Mouse (Mus musculus): ENCODE results near the gene Cd300lf. TPM values are rescaled to one million over a fixed set of nuclear protein-coding genes. Genes with fewer than 3 reads are reported as not detected.

The Cd300lf gene
- polyA plus RNA-seq, 2 experiments: 0.14 to 0.35 TPM

- DNase-seq (ENCODE audit: low spot score): no peak
- no peak overlapping the region for H3K4me3 ChIP-seq (replicated peaks; ENCODE audit: low read length)
- H3K27me3 ChIP-seq (ENCODE audit: control insufficient read depth, insufficient read depth, low read length): no peaks in the 10 kb centered on the region
- H3K27ac ChIP-seq (replicated peaks; ENCODE audit: low read depth, low read length): no peak overlapping the region
- no peaks in the 10 kb centered on the region for H3K36me3 ChIP-seq (ENCODE audit: control insufficient read depth, insufficient read depth, low read length)
- no peaks in the 10 kb centered on the region for H3K4me1 ChIP-seq (ENCODE audit: control insufficient read depth, insufficient read depth, low read length)
- H3K4me2 ChIP-seq (replicated peaks; ENCODE audit: low read depth, low read length, severe bottlenecking): no peak overlapping the region
- H3K9ac ChIP-seq (ENCODE audit: low read depth, low read length, severe bottlenecking): no peak overlapping the region
- TF ChIP-seq POLR2A (IDR thresholded peaks at IDR 0.05; ENCODE audit: borderline replicate concordance, extremely low read depth, insufficient read depth, insufficient read length): no peak
- no peak for ATAC-seq (ENCODE audit: low FRiP score, low read depth)
- H3K9me3 ChIP-seq (ENCODE audit: control insufficient read depth, low read length): no peaks in the 10 kb centered on the region
- 74% methylated on average over 8 of the region's 8 CpGs for WGBS
Observed at GRCm38 (mm10) chr11:115131768-115132381, 1.9 kb downstream of the Cd300lf start.

- Histone ChIP-seq H3K4me3 (replicated peaks; ENCODE audit: low read length) (no peak overlapping the region), H3K27me3 (ENCODE audit: control insufficient read depth, insufficient read depth, low read length) (no peaks in the 10 kb centered on the region), H3K4me1 (ENCODE audit: control insufficient read depth, insufficient read depth, low read length) (no peaks in the 10 kb centered on the region), H3K4me2 (replicated peaks; ENCODE audit: low read depth, low read length, severe bottlenecking) (no peak overlapping the region), H3K36me3 (ENCODE audit: control insufficient read depth, insufficient read depth, low read length) (no peaks in the 10 kb centered on the region), H3K9ac (ENCODE audit: low read depth, low read length, severe bottlenecking) (no peak overlapping the region), H3K27ac (replicated peaks; ENCODE audit: low read depth, low read length) (no peak overlapping the region), H3K9me3 (ENCODE audit: control insufficient read depth, low read length) (no peaks in the 10 kb centered on the region)
- no peak for DNase-seq (ENCODE audit: low spot score)
- 93% methylated on average over 13 of the region's 13 CpGs for WGBS
- no peak for ATAC-seq (ENCODE audit: low FRiP score, low read depth)
- no peak for TF ChIP-seq POLR2A (IDR thresholded peaks at IDR 0.05; ENCODE audit: borderline replicate concordance, extremely low read depth, insufficient read depth, insufficient read length)
Observed at GRCm38 (mm10) chr11:115129508-115130126, 4.2 kb downstream of the Cd300lf start.

- no peaks in the 10 kb centered on the region for H3K9me3 ChIP-seq (ENCODE audit: control insufficient read depth, low read length)
- no peaks in the 10 kb centered on the region for H3K36me3 ChIP-seq (ENCODE audit: control insufficient read depth, insufficient read depth, low read length)
- no peak overlapping the region for H3K27ac ChIP-seq (replicated peaks; ENCODE audit: low read depth, low read length)
- no peak for ATAC-seq (ENCODE audit: low FRiP score, low read depth)
- DNase-seq (ENCODE audit: low spot score): no peak
- H3K4me2 ChIP-seq (replicated peaks; ENCODE audit: low read depth, low read length, severe bottlenecking): no peak overlapping the region
- H3K27me3 ChIP-seq (ENCODE audit: control insufficient read depth, insufficient read depth, low read length): no peaks in the 10 kb centered on the region
- TF ChIP-seq POLR2A (IDR thresholded peaks at IDR 0.05; ENCODE audit: borderline replicate concordance, extremely low read depth, insufficient read depth, insufficient read length): no peak
- WGBS: 81% methylated on average over 4 of the region's 4 CpGs
- H3K9ac ChIP-seq (ENCODE audit: low read depth, low read length, severe bottlenecking): no peak overlapping the region
- H3K4me1 ChIP-seq (ENCODE audit: control insufficient read depth, insufficient read depth, low read length): no peaks in the 10 kb centered on the region
- H3K4me3 ChIP-seq (replicated peaks; ENCODE audit: low read length): no peak overlapping the region
Observed at GRCm38 (mm10) chr11:115128483-115128882, 5.3 kb downstream of the Cd300lf start.

GRCm38 (mm10) chr11:115119409-115119808, 14.4 kb downstream of the Cd300lf start:
- Histone ChIP-seq H3K27me3 (ENCODE audit: control insufficient read depth, insufficient read depth, low read length) (no peaks in the 10 kb centered on the region), H3K4me3 (replicated peaks; ENCODE audit: low read length) (no peak overlapping the region), H3K4me1 (ENCODE audit: control insufficient read depth, insufficient read depth, low read length) (no peaks in the 10 kb centered on the region), H3K4me2 (replicated peaks; ENCODE audit: low read depth, low read length, severe bottlenecking) (no peak overlapping the region), H3K9me3 (ENCODE audit: control insufficient read depth, low read length) (no peaks in the 10 kb centered on the region), H3K27ac (replicated peaks; ENCODE audit: low read depth, low read length) (no peak overlapping the region), H3K9ac (ENCODE audit: low read depth, low read length, severe bottlenecking) (no peak overlapping the region), H3K36me3 (ENCODE audit: control insufficient read depth, insufficient read depth, low read length) (no peaks in the 10 kb centered on the region)
- TF ChIP-seq POLR2A (IDR thresholded peaks at IDR 0.05; ENCODE audit: borderline replicate concordance, extremely low read depth, insufficient read depth, insufficient read length): no peak
- ATAC-seq (ENCODE audit: low FRiP score, low read depth) (no peak), DNase-seq (ENCODE audit: low spot score) (no peak)
- WGBS: 68% methylated on average over 9 of the region's 9 CpGs

- H3K27ac ChIP-seq (replicated peaks; ENCODE audit: low read depth, low read length): no peak overlapping the region
- no peak for TF ChIP-seq POLR2A (IDR thresholded peaks at IDR 0.05; ENCODE audit: borderline replicate concordance, extremely low read depth, insufficient read depth, insufficient read length)
- H3K36me3 ChIP-seq (ENCODE audit: control insufficient read depth, insufficient read depth, low read length): no peaks in the 10 kb centered on the region
- DNase-seq (ENCODE audit: low spot score) (no peak), ATAC-seq (ENCODE audit: low FRiP score, low read depth) (no peak)
- peaks cover 5% of the 10 kb centered on the region; the same call in 1 of the 2 replicates for H3K4me1 ChIP-seq (ENCODE audit: control insufficient read depth, insufficient read depth, low read length)
- no peak overlapping the region for H3K4me2 ChIP-seq (replicated peaks; ENCODE audit: low read depth, low read length, severe bottlenecking)
- H3K4me3 ChIP-seq (replicated peaks; ENCODE audit: low read length): no peak overlapping the region
- H3K27me3 ChIP-seq (ENCODE audit: control insufficient read depth, insufficient read depth, low read length): no peaks in the 10 kb centered on the region
- H3K9me3 ChIP-seq (ENCODE audit: control insufficient read depth, low read length): no peaks in the 10 kb centered on the region
- 32% methylated on average over 3 of the region's 3 CpGs for WGBS
- no peak overlapping the region for H3K9ac ChIP-seq (ENCODE audit: low read depth, low read length, severe bottlenecking)
Observed at GRCm38 (mm10) chr11:115112196-115112595, 21.6 kb downstream of the Cd300lf start.
